Comparison of ENCODE assay signal across 10 mouse cellular contexts in genomic region chrX:7572466-7572865, GRCm38 (mm10). TPM values are rescaled to one million over a fixed set of nuclear protein-coding genes. Genes with fewer than 3 reads are reported as not detected.
DNase-seq lines count a peak whose midpoint lies in the region; ATAC-seq and TF ChIP-seq lines count a peak whose summit lies in the region.
"Had no signal": no experiment of that assay in that cellular context is flagged by ENCODE, and none has a peak within 500 bp of the region (broad histone marks: within the 10 kb centered on the region; RNA-seq: fewer than 3 reads in every experiment).

No protein-coding gene starts in this region.

- DNase-seq in heart, postnatal 25 days (ENCODE audit: low spot score): no peak
- DNase-seq in CD4-positive helper T cell, adult 2 months (ENCODE audit: low read depth, low spot score): peak; percentile 76
- no peak for DNase-seq in embryonic facial prominence, embryonic 14.5 days (ENCODE audit: low spot score)
- DNase-seq in liver, embryonic 14.5 days (ENCODE audit: low read depth in 3 of 3, low spot score in 3 of 3): no peak
- DNase-seq in layer of hippocampus, postnatal 14 days (ENCODE audit: low spot score in 2 of 2): no peak
- no peak for DNase-seq in adrenal gland, postnatal 36 days
- DNase-seq: lung, postnatal 14 days had no signal

- H3K27me3 ChIP-seq in heart, embryonic 15.5 days: no peaks in the 10 kb centered on the region
- H3K27me3 ChIP-seq in embryonic facial prominence, embryonic 14.5 days (replicated peaks; ENCODE audit: control insufficient read depth, insufficient read depth, low read length): no peaks in the 10 kb centered on the region
- no peaks in the 10 kb centered on the region for H3K27me3 ChIP-seq in liver, embryonic 14.5 days (ENCODE audit: control insufficient read depth, insufficient read depth, low read length)

- no peaks in the 10 kb centered on the region for H3K36me3 ChIP-seq in heart, embryonic 15.5 days
- H3K36me3 ChIP-seq in embryonic facial prominence, embryonic 14.5 days (ENCODE audit: control insufficient read depth, insufficient read depth, low read length): no peaks in the 10 kb centered on the region
- no peaks in the 10 kb centered on the region for H3K36me3 ChIP-seq in liver, embryonic 14.5 days (replicated peaks; ENCODE audit: control insufficient read depth, insufficient read depth, low read depth)

- TF ChIP-seq EP300 in liver, embryonic 14.5 days (IDR thresholded peaks at IDR 0.05; ENCODE audit: low read depth): no peak

- H3K27ac ChIP-seq in heart, embryonic 15.5 days: no peak overlapping the region
- no peak overlapping the region for H3K27ac ChIP-seq in embryonic facial prominence, embryonic 14.5 days (replicated peaks; ENCODE audit: low read depth, low read length)
- no peak overlapping the region for H3K27ac ChIP-seq in liver, embryonic 14.5 days

- H3K9me3 ChIP-seq in heart, embryonic 15.5 days (replicated peaks): no peaks in the 10 kb centered on the region
- H3K9me3 ChIP-seq in embryonic facial prominence, embryonic 14.5 days (ENCODE audit: control insufficient read depth, low read length): no peaks in the 10 kb centered on the region
- no peaks in the 10 kb centered on the region for H3K9me3 ChIP-seq in liver, embryonic 14.5 days (ENCODE audit: control insufficient read depth, low read length)

- no peak for ATAC-seq in heart, embryonic 15.5 days (replicated peaks; ENCODE audit: insufficient number of reproducible peaks, insufficient read depth, low FRiP score, low read depth)
- ATAC-seq in embryonic facial prominence, embryonic 14.5 days (ENCODE audit: low read depth): no peak
- ATAC-seq in liver, embryonic 14.5 days (ENCODE audit: insufficient read depth): no peak
- ATAC-seq in monocyte, adult 5-6 weeks (replicated peaks; ENCODE audit: insufficient number of reproducible peaks, low FRiP score, low TSS enrichment, poor library complexity, severe bottlenecking): no peak

- no peak overlapping the region for H3K9ac ChIP-seq in heart, embryonic 15.5 days
- no peak overlapping the region for H3K9ac ChIP-seq in embryonic facial prominence, embryonic 14.5 days (ENCODE audit: low read depth, low read length)
- H3K9ac ChIP-seq in liver, embryonic 14.5 days (replicated peaks): no peak overlapping the region

- WGBS in heart, embryonic 15.5 days: 41% methylated on average over 10 of the region's 10 CpGs
- 89% methylated on average over 10 of the region's 10 CpGs for WGBS in embryonic facial prominence, embryonic 14.5 days
- 34% methylated on average over 10 of the region's 10 CpGs for WGBS in liver, embryonic 14.5 days (ENCODE audit: insufficient replicate concordance)

- H3K4me1 ChIP-seq in heart, embryonic 15.5 days (replicated peaks): peaks cover 17% of the 10 kb centered on the region
- peaks cover 5% of the 10 kb centered on the region; the same call in 1 of the 2 replicates for H3K4me1 ChIP-seq in embryonic facial prominence, embryonic 14.5 days (ENCODE audit: control insufficient read depth, insufficient read depth, low read length)
- peaks cover 10 to 29% of the 10 kb centered on the region in 2 experiments for H3K4me1 ChIP-seq in liver, embryonic 14.5 days (replicated peaks; ENCODE audit: control insufficient read depth in 2 of 2, insufficient read depth in 2 of 2, low read length in 1 of 2)

- no peak for TF ChIP-seq CTCF in liver, embryonic 14.5 days (IDR thresholded peaks at IDR 0.05; ENCODE audit: low read depth)

- intact Hi-C loops in heart, postnatal 25 days (cut with DNase I): loop anchor here (2.0 to 5.0 kb wide), 2 partner anchors 75 to 150 kb away; no protein-coding TSS in a partner anchor

- H3K4me2 ChIP-seq in heart, embryonic 15.5 days: peak overlapping the region; percentile 79
- H3K4me2 ChIP-seq in embryonic facial prominence, embryonic 14.5 days (ENCODE audit: low read depth, low read length): peak overlapping the region; percentile 65
- H3K4me2 ChIP-seq in liver, embryonic 14.5 days (ENCODE audit: low read depth): peak overlapping the region; percentile 80

- H3K4me3 ChIP-seq in heart, embryonic 15.5 days: peak overlapping the region; percentile 69; the same call in 1 of the 2 replicates
- no peak overlapping the region for H3K4me3 ChIP-seq in embryonic facial prominence, embryonic 14.5 days (ENCODE audit: low read depth, low read length)
- H3K4me3 ChIP-seq in liver, embryonic 14.5 days (ENCODE audit: insufficient read depth in 1 of 2, low read depth in 2 of 2, low read length in 2 of 2): no peak overlapping the region

RNA-seq across cellular contexts. Expression of gene Foxp3, which starts 1.0 kb away (rescaled TPM):
- 0.18 TPM in 1 of 2 replicates, not detected in the other for polyA plus RNA-seq in heart, embryonic 15.5 days (2015; fragmentation: Nextera tagmentation; extraction: Ambion mirVana)
- total RNA-seq in heart, postnatal 25 days (2021): not detected
- polyA plus RNA-seq in embryonic facial prominence, embryonic 14.5 days (2014; fragmentation: Nextera tagmentation; extraction: Ambion mirVana): not detected in 2 replicates
- not detected in 2 replicates for polyA plus RNA-seq in liver, embryonic 14.5 days (2012; rRNA removed)
- not detected in 2 replicates for polyA plus RNA-seq in liver, embryonic 14.5 days (2014; fragmentation: Nextera tagmentation; extraction: Ambion mirVana)
- 0.68 TPM in 1 of 3 replicates, not detected in the others for total RNA-seq in monocyte, adult 5-6 weeks (2017)
- total RNA-seq in layer of hippocampus, postnatal 14 days (2021): under 1 TPM in 1 of 2 experiments, not detected in 1; 0.24 TPM
- total RNA-seq in adrenal gland, postnatal 36 days (2021): not detected

RNA-seq across cellular contexts. Expression of gene Ppp1r3f, which starts 1.6 kb away (rescaled TPM):
- 1.7 and 2.0 TPM in 2 replicates for polyA plus RNA-seq in heart, embryonic 15.5 days (2015; fragmentation: Nextera tagmentation; extraction: Ambion mirVana)
- total RNA-seq in heart, postnatal 25 days (2021): 1 to 10 TPM; 2.2 to 2.5 TPM
- polyA plus RNA-seq in embryonic facial prominence, embryonic 14.5 days (2014; fragmentation: Nextera tagmentation; extraction: Ambion mirVana): 1.8 and 2.1 TPM in 2 replicates
- 0.42 and 0.56 TPM in 2 replicates for polyA plus RNA-seq in liver, embryonic 14.5 days (2012; rRNA removed)
- 0.06 TPM in 2 replicates for polyA plus RNA-seq in liver, embryonic 14.5 days (2014; fragmentation: Nextera tagmentation; extraction: Ambion mirVana)
- total RNA-seq in monocyte, adult 5-6 weeks (2017): 0.85 to 3.4 TPM in 2 of 3 replicates, not detected in the other
- 10 to 100 TPM; 16.5 to 16.7 TPM for total RNA-seq in layer of hippocampus, postnatal 14 days (2021)
- 1 to 10 TPM; 3.8 to 4.5 TPM for total RNA-seq in adrenal gland, postnatal 36 days (2021)

RNA-seq across cellular contexts. Expression of gene Ccdc22, which starts 32.9 kb away (rescaled TPM):
- 16.4 and 21.4 TPM in 2 replicates for polyA plus RNA-seq in heart, embryonic 15.5 days (2015; fragmentation: Nextera tagmentation; extraction: Ambion mirVana)
- total RNA-seq in heart, postnatal 25 days (2021): 10 to 100 TPM; 11.6 to 11.9 TPM
- polyA plus RNA-seq in embryonic facial prominence, embryonic 14.5 days (2014; fragmentation: Nextera tagmentation; extraction: Ambion mirVana): 22.6 and 27.2 TPM in 2 replicates
- 9.0 TPM in 2 replicates for polyA plus RNA-seq in liver, embryonic 14.5 days (2012; rRNA removed)
- polyA plus RNA-seq in liver, embryonic 14.5 days (2014; fragmentation: Nextera tagmentation; extraction: Ambion mirVana): 16.7 and 19.0 TPM in 2 replicates
- total RNA-seq in monocyte, adult 5-6 weeks (2017): 10.1 to 16.2 TPM (median 15.0 TPM) in 3 replicates
- total RNA-seq in layer of hippocampus, postnatal 14 days (2021): 10 to 100 TPM; 22.6 to 24.5 TPM
- total RNA-seq in adrenal gland, postnatal 36 days (2021): 10 to 100 TPM; 19.0 to 28.3 TPM

RNA-seq across cellular contexts. Expression of gene Cacna1f, which starts 34.4 kb away (rescaled TPM):
- polyA plus RNA-seq in heart, embryonic 15.5 days (2015; fragmentation: Nextera tagmentation; extraction: Ambion mirVana): not detected in 2 replicates
- not detected for total RNA-seq in heart, postnatal 25 days (2021)
- 0.04 and 0.08 TPM in 2 replicates for polyA plus RNA-seq in embryonic facial prominence, embryonic 14.5 days (2014; fragmentation: Nextera tagmentation; extraction: Ambion mirVana)
- 0.04 and 0.06 TPM in 2 replicates for polyA plus RNA-seq in liver, embryonic 14.5 days (2012; rRNA removed)
- polyA plus RNA-seq in liver, embryonic 14.5 days (2014; fragmentation: Nextera tagmentation; extraction: Ambion mirVana): 0.03 and 0.11 TPM in 2 replicates
- 0.10 TPM in 1 of 3 replicates, not detected in the others for total RNA-seq in monocyte, adult 5-6 weeks (2017)
- total RNA-seq in layer of hippocampus, postnatal 14 days (2021): under 1 TPM in 1 of 2 experiments, not detected in 1; 0.21 TPM
- total RNA-seq in adrenal gland, postnatal 36 days (2021): under 1 TPM in 1 of 2 experiments, not detected in 1; 0.13 TPM
- total RNA-seq: hematopoietic stem cell, adult 5-6 weeks had no signal
